Mouse (Mus musculus) CH12.LX (cell line): ENCODE data around the gene Efemp2. TPM values are rescaled to one million over a fixed set of nuclear protein-coding genes. Genes with fewer than 3 reads are reported as not detected.

Experiments used
- DNase-seq: peaks from one replicate; pipeline ENCODE4 v3.0.0-alpha.2; 2013; ENCODE audit errors: extremely low read depth
- H3K27ac ChIP-seq: 2 replicates; pipeline ENCODE4 v1.5.1; 2012; ENCODE audit warnings: low read depth, mild to moderate bottlenecking, control low read depth, moderate library complexity; ENCODE audit not compliant: insufficient read depth
- H3K27me3 ChIP-seq: replicated peaks from 2 replicates; pipeline ENCODE3; 2012; ENCODE audit warnings: inconsistent platforms
- H3K36me3 ChIP-seq, 2 experiments: replicated peaks in 1 of 2; 2 replicates each; pipeline versions ENCODE3 to v1.6.1; 2012; ENCODE audit warnings: inconsistent platforms in 1 of 2, low read length in 1 of 2, mild to moderate bottlenecking in 1 of 2, mixed read lengths in 1 of 2, moderate library complexity in 1 of 2; ENCODE audit not compliant: control insufficient read depth in 1 of 2, insufficient read depth in 1 of 2
- H3K4me1 ChIP-seq, 2 experiments: 2 replicates each; pipeline ENCODE4 v1.6.1; 2012; ENCODE audit warnings: inconsistent platforms in 1 of 2, moderate library complexity in 1 of 2; ENCODE audit not compliant: insufficient read depth in 2 of 2, control insufficient read depth in 1 of 2
- H3K4me2 ChIP-seq: 2 replicates; pipeline ENCODE4 v1.6.1; 2012; ENCODE audit warnings: low read depth, mild to moderate bottlenecking, control low read depth; ENCODE audit not compliant: poor library complexity, insufficient read depth, severe bottlenecking
- H3K4me3 ChIP-seq, 3 experiments: fragments of 150-350 bp in 1 of 3; sonication (generic) in 1 of 3; replicated peaks in 1 of 3; 2 replicates each; pipeline versions ENCODE3 to v1.5.1; 2011 to 2012; ENCODE audit warnings: low read depth in 2 of 3, low read length in 2 of 3, mild to moderate bottlenecking in 2 of 3, moderate library complexity in 2 of 3, control low read depth in 1 of 3, improper control_type of control experiment in 1 of 3, inconsistent platforms in 1 of 3, mixed read lengths in 1 of 3; ENCODE audit not compliant: poor library complexity in 1 of 3
- H3K79me2 ChIP-seq: replicated peaks from 2 replicates; pipeline ENCODE4 v1.6.1; 2012; ENCODE audit warnings: mild to moderate bottlenecking, moderate library complexity; ENCODE audit not compliant: control insufficient read depth, poor library complexity, insufficient read depth, severe bottlenecking; ENCODE audit errors: extremely low read depth
- H3K9ac ChIP-seq: 2 replicates; pipeline ENCODE4 v1.6.1; 2012; ENCODE audit warnings: low read depth, mild to moderate bottlenecking, control low read depth, moderate library complexity; ENCODE audit not compliant: insufficient read depth
- H3K9me3 ChIP-seq: replicated peaks from 2 replicates; pipeline ENCODE3; 2012; ENCODE audit warnings: low read length, inconsistent platforms, mixed read lengths
- CHD2 ChIP-seq: IDR thresholded peaks from 2 replicates; pipeline ENCODE4 v1.6.1; 2011; ENCODE audit warnings: low read length, improper control_type of control experiment
- CTCF ChIP-seq, 2 experiments: IDR thresholded peaks in 1 of 2; conservative IDR thresholded peaks in 1 of 2; 2 replicates each; pipeline ENCODE4 v1.5.1; 2011 to 2012; ENCODE audit warnings: low read depth in 2 of 2, low read length in 2 of 2, improper control_type of control experiment in 1 of 2, inconsistent platforms in 1 of 2, mild to moderate bottlenecking in 1 of 2, moderate library complexity in 1 of 2
- E2F4 ChIP-seq: IDR thresholded peaks from 2 replicates; pipeline ENCODE4 v1.6.1; 2011; ENCODE audit warnings: low read depth, low read length, improper control_type of control experiment; ENCODE audit not compliant: insufficient replicate concordance
- ETS1 ChIP-seq: conservative IDR thresholded peaks from 2 replicates; pipeline ENCODE4 v1.6.1; 2012; ENCODE audit warnings: low read depth, mild to moderate bottlenecking, inconsistent platforms, low read length, improper control_type of control experiment, moderate library complexity
- GABPA ChIP-seq: IDR thresholded peaks from 2 replicates; pipeline ENCODE4 v1.6.1; 2012; ENCODE audit warnings: low read depth, low read length, improper control_type of control experiment, inconsistent platforms; ENCODE audit not compliant: insufficient replicate concordance
- IRF4 ChIP-seq: IDR thresholded peaks from 2 replicates; pipeline ENCODE4 v1.6.1; 2014; ENCODE audit warnings: low read depth, mild to moderate bottlenecking, inconsistent platforms, low read length, improper control_type of control experiment
- KAT2A ChIP-seq: IDR thresholded peaks from 2 replicates; pipeline ENCODE4 v1.6.1; 2012; ENCODE audit warnings: low read length, improper control_type of control experiment, inconsistent platforms; ENCODE audit not compliant: insufficient replicate concordance
- MAX ChIP-seq: IDR thresholded peaks from 2 replicates; pipeline ENCODE4 v1.6.1; 2011; ENCODE audit warnings: low read length, improper control_type of control experiment
- MXI1 ChIP-seq: IDR thresholded peaks from 2 replicates; pipeline ENCODE4 v1.6.1; 2011; ENCODE audit warnings: mild to moderate bottlenecking, low read depth, low read length, improper control_type of control experiment
- MYC ChIP-seq: IDR thresholded peaks from 2 replicates; pipeline ENCODE4 v1.6.1; 2011; ENCODE audit warnings: low read depth, mild to moderate bottlenecking, improper control_type of control experiment, low read length
- POLR2A ChIP-seq: IDR thresholded peaks from 2 replicates; pipeline ENCODE4 v1.6.1; 2011; ENCODE audit warnings: low read depth, mild to moderate bottlenecking, improper control_type of control experiment, low read length
- POLR2AphosphoS2 ChIP-seq: IDR thresholded peaks from 2 replicates; pipeline ENCODE4 v1.6.1; 2011; ENCODE audit warnings: low read depth, low read length, improper control_type of control experiment
- RAD21 ChIP-seq: IDR thresholded peaks from 2 replicates; pipeline ENCODE4 v1.6.1; 2011; ENCODE audit warnings: low read depth, mild to moderate bottlenecking, low read length, improper control_type of control experiment, moderate library complexity
- RCOR1 ChIP-seq: conservative IDR thresholded peaks from 2 replicates; pipeline ENCODE4 v1.6.1; 2012; ENCODE audit warnings: low read depth, mild to moderate bottlenecking, inconsistent platforms, low read length, improper control_type of control experiment
- SMC3 ChIP-seq: IDR thresholded peaks from 2 replicates; pipeline ENCODE4 v1.6.1; 2011; ENCODE audit warnings: low read depth, low read length, improper control_type of control experiment
- TCF12 ChIP-seq: IDR thresholded peaks from 2 replicates; pipeline ENCODE4 v1.6.1; 2014; ENCODE audit warnings: low read depth, mild to moderate bottlenecking, inconsistent platforms, low read length, improper control_type of control experiment
- UBTF ChIP-seq: IDR thresholded peaks from 2 replicates; pipeline ENCODE4 v1.6.1; 2012; ENCODE audit warnings: low read depth, mild to moderate bottlenecking, inconsistent platforms, low read length, improper control_type of control experiment, moderate library complexity
- USF1 ChIP-seq: IDR thresholded peaks from 2 replicates; pipeline ENCODE4 v1.6.1; 2014; ENCODE audit warnings: low read depth, mild to moderate bottlenecking, inconsistent platforms, low read length, improper control_type of control experiment
- USF2 ChIP-seq: conservative IDR thresholded peaks from 2 replicates; pipeline ENCODE4 v1.6.1; 2011; ENCODE audit warnings: low read depth, low read length, improper control_type of control experiment
- ZC3H11A ChIP-seq: IDR thresholded peaks from 2 replicates; pipeline ENCODE4 v1.6.1; 2012; ENCODE audit warnings: low read depth, mild to moderate bottlenecking, inconsistent platforms, low read length, improper control_type of control experiment
- ZNF384 ChIP-seq: IDR thresholded peaks from 2 replicates; pipeline ENCODE4 v1.6.1; 2012; ENCODE audit warnings: low read depth, low read length, improper control_type of control experiment, inconsistent platforms
- dilution Hi-C: fragments of 300-500 bp; cut with MboI; formaldehyde crosslinking; loops from 2 replicates; pipeline ENCODE4 v1.14.3; 2020; ENCODE audit warnings: low sequenced_read_pairs; ENCODE audit not compliant: extremely low pct_unique_long_range_greater_than_20kb, extremely low pct_ligation_motif_present
- in situ Hi-C: fragments of 300-500 bp; cut with MboI; formaldehyde crosslinking; loops from 3 replicates; pipeline ENCODE4 v1.14.3; 2019; ENCODE audit warnings: low sequenced_read_pairs, low pct_ligation_motif_present, low pct_unique_long_range_greater_than_20kb, mixed read lengths
- polyA plus RNA-seq: library from polyadenylated mRNA; unstranded; fragments of >175 nt; gene quantifications from 2 replicates; pipeline ENCODE4 v1.2.1, GENCODE M21; 2012; ENCODE audit warnings: low read depth; ENCODE audit not compliant: insufficient read length
- total RNA-seq, 2 experiments: library from RNA; depleted of rRNA; stranded (reverse); fragments of 300-350 nt in 1 of 2; fragments of >200 nt in 1 of 2; gene quantifications; 2 replicates each; pipeline ENCODE4 v1.2.3; 2012 to 2014

The Efemp2 gene
- total and polyA plus RNA-seq, 3 experiments = 0.50 to 0.51 TPM; not detected in 1

- peaks cover 6 to 26% of the 10 kb centered on the region in 2 experiments; a peak in 3 of 4 replicates for H3K4me1 ChIP-seq
- peaks cover 7% of the 10 kb centered on the region for H3K27me3 ChIP-seq
- H3K27ac ChIP-seq = no peak overlapping the region
- H3K9me3 ChIP-seq = no peaks in the 10 kb centered on the region
- H3K4me2 ChIP-seq = no peak overlapping the region
- no peak for TF ChIP-seq ETS1
- no peak for TF ChIP-seq SMC3
- no peak for TF ChIP-seq CTCF (conservative IDR thresholded peaks at IDR 0.05 in 1 of 2, IDR thresholded peaks at IDR 0.05 in 1 of 2; ENCODE audit: low read depth in 2 of 2, low read length in 2 of 2)
- no peak for TF ChIP-seq E2F4
- no peak for TF ChIP-seq USF2
- no peak for TF ChIP-seq RCOR1
- H3K36me3 ChIP-seq = peaks cover 0 to 19% of the 10 kb centered on the region in 2 experiments
- H3K9ac ChIP-seq = no peak overlapping the region
- no peak overlapping the region for H3K4me3 ChIP-seq
- peaks cover 6% of the 10 kb centered on the region; the same call in 1 of the 2 replicates for H3K79me2 ChIP-seq
- in situ Hi-C loops (loop anchor here (5.0 kb wide), 1 partner anchor 37 kb away; the partner anchor contains the start of gene Cfl1), dilution Hi-C loops (no loop called here)
- no peak for DNase-seq
Measured at GRCm38 (mm10) chr19:5455037-5455436, 18.7 kb upstream of the Efemp2 start.

GRCm38 (mm10) chr19:5455568-5455967, 18.2 kb upstream of the Efemp2 start:
- dilution Hi-C loops = no loop called here
- Histone ChIP-seq H3K9me3 (no peaks in the 10 kb centered on the region), H3K79me2 (peaks cover 6% of the 10 kb centered on the region; the same call in 1 of the 2 replicates), H3K9ac (no peak overlapping the region), H3K36me3 (peaks cover 0 to 19% of the 10 kb centered on the region in 2 experiments), H3K4me1 (peaks cover 6 to 26% of the 10 kb centered on the region in 2 experiments; a peak in 3 of 4 replicates), H3K27ac (no peak overlapping the region), H3K27me3 (peaks cover 7% of the 10 kb centered on the region), H3K4me3 (no peak overlapping the region), H3K4me2 (no peak overlapping the region)
- TF ChIP-seq ZNF384 (no peak), RCOR1 (no peak), MYC (no peak), USF2 (no peak), MXI1 (no peak), USF1 (no peak), IRF4 (no peak), TCF12 (no peak), RAD21 (no peak), ETS1 (no peak), POLR2A (no peak), GABPA (no peak), UBTF (no peak), ZC3H11A (no peak), POLR2AphosphoS2 (no peak), MAX (no peak), KAT2A (no peak), CHD2 (no peak)
- in situ Hi-C loops = loop anchor here (5.0 kb wide), 1 partner anchor 37 kb away; the partner anchor contains the start of gene Cfl1
- no peak for DNase-seq
